Mouse (Mus musculus): ENCODE measurements around the gene Olfr1220. TPM values are rescaled to one million over a fixed set of nuclear protein-coding genes. Genes with fewer than 3 reads are reported as not detected.

The Olfr1220 gene
- polyA plus RNA-seq (2012; rRNA removed) (not detected in 2 replicates), polyA plus RNA-seq (2014; fragmentation: Nextera tagmentation; extraction: Ambion mirVana) (not detected in 2 replicates)

DNA sequence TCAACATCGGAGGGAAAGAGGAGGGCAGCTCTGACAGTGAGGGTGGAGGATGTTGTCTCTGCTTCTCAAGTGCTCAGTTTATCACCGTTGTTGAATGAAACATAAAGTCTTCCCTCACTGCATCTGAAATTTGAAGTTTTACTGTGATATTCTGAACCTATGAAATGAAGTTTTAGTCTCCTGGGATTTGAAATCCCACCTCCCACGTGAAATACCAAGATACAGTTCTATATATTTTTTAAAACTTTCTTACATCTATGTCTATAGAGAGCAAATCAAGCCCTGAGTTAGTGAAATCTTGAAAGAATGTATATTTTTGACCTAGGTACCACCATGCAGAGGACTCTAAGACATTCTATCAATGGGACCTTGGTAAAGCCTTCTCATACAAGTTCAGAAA is at the start of gene Olfr1220:
Gene Olfr1220, minus strand, starts transcription at position 101 of the 400 bp plus-strand sequence.
- H3K4me2 ChIP-seq (replicated peaks; ENCODE audit: low read depth, low read length, severe bottlenecking) = no peak within 1 kb of the TSS
- WGBS = 79% methylated on average over 3 of the region's 3 CpGs

GRCm38 (mm10) chr2:89151460-89151859 is 44.8 kb upstream of the Olfr1220 start, which contains the start of gene Olfr1223:
Gene Olfr1223 (minus strand): TSS chr2:89151560.
- ATAC-seq (ENCODE audit: low FRiP score, low read depth) (no peak), DNase-seq (ENCODE audit: low spot score) (no peak)
- Histone ChIP-seq H3K4me1 (ENCODE audit: control insufficient read depth, insufficient read depth, low read length) (no peaks in the 10 kb centered on the region), H3K4me3 (replicated peaks; ENCODE audit: low read length) (no peak within 1 kb of the TSS), H3K36me3 (ENCODE audit: control insufficient read depth, insufficient read depth, low read length) (no peaks in the 10 kb centered on the region), H3K27me3 (ENCODE audit: control insufficient read depth, insufficient read depth, low read length) (no peaks in the 10 kb centered on the region), H3K9ac (ENCODE audit: low read depth, low read length, severe bottlenecking) (no peak within 1 kb of the TSS), H3K4me2 (replicated peaks; ENCODE audit: low read depth, low read length, severe bottlenecking) (no peak within 1 kb of the TSS), H3K27ac (replicated peaks; ENCODE audit: low read depth, low read length) (no peak within 1 kb of the TSS), H3K9me3 (ENCODE audit: control insufficient read depth, low read length) (no peaks in the 10 kb centered on the region)
- WGBS = 55% methylated on average over 1 of the region's 1 CpGs
- no peak for TF ChIP-seq POLR2A (IDR thresholded peaks at IDR 0.05; ENCODE audit: borderline replicate concordance, extremely low read depth, insufficient read depth, insufficient read length)

More for the DNA sequence above, at the start of gene Olfr1220:
- Histone ChIP-seq H3K27me3 (ENCODE audit: control insufficient read depth, insufficient read depth, low read length) (no peaks in the 10 kb centered on the region), H3K9me3 (ENCODE audit: control insufficient read depth, low read length) (no peaks in the 10 kb centered on the region), H3K9ac (ENCODE audit: low read depth, low read length, severe bottlenecking) (no peak within 1 kb of the TSS), H3K4me3 (replicated peaks; ENCODE audit: low read length) (no peak within 1 kb of the TSS), H3K4me1 (ENCODE audit: control insufficient read depth, insufficient read depth, low read length) (no peaks in the 10 kb centered on the region), H3K36me3 (ENCODE audit: control insufficient read depth, insufficient read depth, low read length) (no peaks in the 10 kb centered on the region), H3K27ac (replicated peaks; ENCODE audit: low read depth, low read length) (no peak within 1 kb of the TSS)
- no peak for TF ChIP-seq POLR2A (IDR thresholded peaks at IDR 0.05; ENCODE audit: borderline replicate concordance, extremely low read depth, insufficient read depth, insufficient read length)
- no peak for DNase-seq (ENCODE audit: low spot score)
- no peak for ATAC-seq (ENCODE audit: low FRiP score, low read depth)

- Histone ChIP-seq H3K4me3 (replicated peaks; ENCODE audit: low read length) (no peak within 1 kb of the TSS), H3K9ac (ENCODE audit: low read depth, low read length, severe bottlenecking) (no peak within 1 kb of the TSS), H3K4me2 (replicated peaks; ENCODE audit: low read depth, low read length, severe bottlenecking) (no peak within 1 kb of the TSS), H3K27ac (replicated peaks; ENCODE audit: low read depth, low read length) (no peak within 1 kb of the TSS), H3K27me3 (ENCODE audit: control insufficient read depth, insufficient read depth, low read length) (no peaks in the 10 kb centered on the region), H3K9me3 (ENCODE audit: control insufficient read depth, low read length) (no peaks in the 10 kb centered on the region), H3K36me3 (ENCODE audit: control insufficient read depth, insufficient read depth, low read length) (no peaks in the 10 kb centered on the region), H3K4me1 (ENCODE audit: control insufficient read depth, insufficient read depth, low read length) (no peaks in the 10 kb centered on the region)
- ATAC-seq (ENCODE audit: low FRiP score, low read depth) (no peak), DNase-seq (ENCODE audit: low spot score) (no peak)
- 76% methylated on average over 3 of the region's 3 CpGs for WGBS
- no peak for TF ChIP-seq POLR2A (IDR thresholded peaks at IDR 0.05; ENCODE audit: borderline replicate concordance, extremely low read depth, insufficient read depth, insufficient read length)
These were observed 26.3 kb upstream of the Olfr1220 start, which contains the start of gene Olfr1222 for GRCm38 (mm10) chr2:89132954-89133353. Gene Olfr1222 (minus strand): TSS chr2:89133054.

GRCm38 (mm10) chr2:89117183-89117582 is 10.5 kb upstream of the Olfr1220 start, which contains the start of gene Olfr1221:
Gene Olfr1221 (minus strand): TSS chr2:89117283.
- DNase-seq (ENCODE audit: low spot score) (no peak), ATAC-seq (ENCODE audit: low FRiP score, low read depth) (no peak)
- WGBS = 81% methylated on average over 2 of the region's 2 CpGs
- Histone ChIP-seq H3K9ac (ENCODE audit: low read depth, low read length, severe bottlenecking) (no peak within 1 kb of the TSS), H3K4me2 (replicated peaks; ENCODE audit: low read depth, low read length, severe bottlenecking) (no peak within 1 kb of the TSS), H3K27ac (replicated peaks; ENCODE audit: low read depth, low read length) (no peak within 1 kb of the TSS), H3K4me1 (ENCODE audit: control insufficient read depth, insufficient read depth, low read length) (no peaks in the 10 kb centered on the region), H3K9me3 (ENCODE audit: control insufficient read depth, low read length) (no peaks in the 10 kb centered on the region), H3K4me3 (replicated peaks; ENCODE audit: low read length) (no peak within 1 kb of the TSS), H3K27me3 (ENCODE audit: control insufficient read depth, insufficient read depth, low read length) (no peaks in the 10 kb centered on the region), H3K36me3 (ENCODE audit: control insufficient read depth, insufficient read depth, low read length) (no peaks in the 10 kb centered on the region)
- TF ChIP-seq POLR2A (IDR thresholded peaks at IDR 0.05; ENCODE audit: borderline replicate concordance, extremely low read depth, insufficient read depth, insufficient read length) = no peak

DNA sequence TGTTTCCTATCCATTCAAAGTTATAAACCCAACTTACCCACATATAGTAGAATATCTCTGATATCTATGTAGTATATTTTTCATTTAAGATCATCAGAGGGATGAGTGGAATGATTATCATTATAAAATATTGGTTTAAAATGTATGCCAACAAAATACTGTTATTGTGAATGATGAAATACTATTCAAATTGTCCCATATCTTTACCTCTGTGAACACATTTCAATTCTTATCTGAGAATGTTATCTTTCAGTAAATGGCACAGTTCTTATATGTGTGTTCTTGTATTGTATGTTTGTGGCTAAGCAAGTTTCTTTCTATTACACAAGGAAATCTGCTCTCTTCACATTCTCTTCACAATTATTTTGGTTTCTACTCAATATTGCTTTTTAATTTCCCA is 984 bp downstream of the Olfr1220 start:
- Histone ChIP-seq H3K4me3 (replicated peaks; ENCODE audit: low read length) (no peak overlapping the region), H3K4me1 (ENCODE audit: control insufficient read depth, insufficient read depth, low read length) (no peaks in the 10 kb centered on the region), H3K27ac (replicated peaks; ENCODE audit: low read depth, low read length) (no peak overlapping the region), H3K9ac (ENCODE audit: low read depth, low read length, severe bottlenecking) (no peak overlapping the region), H3K27me3 (ENCODE audit: control insufficient read depth, insufficient read depth, low read length) (no peaks in the 10 kb centered on the region), H3K36me3 (ENCODE audit: control insufficient read depth, insufficient read depth, low read length) (no peaks in the 10 kb centered on the region), H3K4me2 (replicated peaks; ENCODE audit: low read depth, low read length, severe bottlenecking) (no peak overlapping the region), H3K9me3 (ENCODE audit: control insufficient read depth, low read length) (no peaks in the 10 kb centered on the region)
- DNase-seq (ENCODE audit: low spot score) = no peak
- no peak for ATAC-seq (ENCODE audit: low FRiP score, low read depth)
- no peak for TF ChIP-seq POLR2A (IDR thresholded peaks at IDR 0.05; ENCODE audit: borderline replicate concordance, extremely low read depth, insufficient read depth, insufficient read length)

All from limb, embryonic 14.5 days (tissue).